Mouse (Mus musculus) kidney, postnatal 0 days (tissue): ENCODE results near the gene Sh3kbp1. TPM values are rescaled to one million over a fixed set of nuclear protein-coding genes. Genes with fewer than 3 reads are reported as not detected.
A peak's percentile ranks its signal among the peaks of the same experiment; 100 is the strongest.

Experiments used
- ATAC-seq: fragments of 200-750 bp; cut with Nextera tagmentation; replicated peaks from 2 replicates; pipeline ENCODE4 v1.8.0; 2017; ENCODE audit warnings: low read depth, moderate number of reproducible peaks, moderate TSS enrichment, moderate library complexity; ENCODE audit not compliant: low FRiP score
- DNase-seq: peaks from one replicate; pipeline ENCODE4 v3.0.0-alpha.2; 2016; ENCODE audit warnings: low spot score
- H3K27ac ChIP-seq: fragments of 300-500 bp; sonication (generic); 2 replicates; pipeline ENCODE4 v1.5.1; 2014; ENCODE audit warnings: mild to moderate bottlenecking
- H3K27me3 ChIP-seq: fragments of 300-500 bp; sonication (generic); 2 replicates; pipeline ENCODE4 v1.6.1; 2014; ENCODE audit warnings: low read length, mixed read lengths; ENCODE audit not compliant: insufficient read depth
- H3K36me3 ChIP-seq: fragments of 300-500 bp; sonication (generic); 2 replicates; pipeline ENCODE4 v1.6.1; 2014; ENCODE audit warnings: low read length, mixed read lengths; ENCODE audit not compliant: insufficient read depth
- H3K4me1 ChIP-seq: fragments of 300-500 bp; sonication (generic); replicated peaks from 2 replicates; pipeline ENCODE4 v1.6.1; 2014; ENCODE audit warnings: antibody characterized with exemption, low read length, mixed read lengths; ENCODE audit not compliant: insufficient read depth
- H3K4me2 ChIP-seq: fragments of 300-500 bp; sonication (generic); 2 replicates; pipeline ENCODE4 v1.6.1; 2014; ENCODE audit warnings: mild to moderate bottlenecking, low read length, moderate library complexity, mixed read lengths
- H3K4me3 ChIP-seq: fragments of 300-500 bp; sonication (generic); replicated peaks from 2 replicates; pipeline ENCODE4 v1.5.1; 2014; ENCODE audit warnings: low read depth, low read length
- H3K9ac ChIP-seq: fragments of 300-500 bp; sonication (generic); 2 replicates; pipeline ENCODE4 v1.6.1; 2014; ENCODE audit warnings: low read depth, low read length
- H3K9me3 ChIP-seq: fragments of 300-500 bp; sonication (generic); replicated peaks from 2 replicates; pipeline ENCODE4 v1.6.1; 2016; ENCODE audit warnings: low read length, inconsistent platforms, mixed read lengths
- CTCF ChIP-seq: IDR thresholded peaks from 2 replicates; pipeline ENCODE4 v1.5.1; 2016; ENCODE audit warnings: antibody characterized with exemption, low read depth, mild to moderate bottlenecking, moderate library complexity
- WGBS: fragments of 180-500 bp; shearing (Covaris S2); extraction: QIAGEN DNeasy Blood & Tissue Kit; methylation state at CpG from one replicate; pipeline ENCODE4 v1.1.7; 2014; 5-methylcytosine and 5-hydroxymethylcytosine counted together
- polyA plus RNA-seq: library from polyadenylated mRNA; unstranded; fragments of >200 nt; fragmentation: Nextera tagmentation; extraction: Ambion mirVana; gene quantifications from 2 replicates; pipeline ENCODE4 v1.2.1, GENCODE M21; 2015

The Sh3kbp1 gene
- polyA plus RNA-seq, 1 experiment from 2014 or later: 31.5 TPM

DNA sequence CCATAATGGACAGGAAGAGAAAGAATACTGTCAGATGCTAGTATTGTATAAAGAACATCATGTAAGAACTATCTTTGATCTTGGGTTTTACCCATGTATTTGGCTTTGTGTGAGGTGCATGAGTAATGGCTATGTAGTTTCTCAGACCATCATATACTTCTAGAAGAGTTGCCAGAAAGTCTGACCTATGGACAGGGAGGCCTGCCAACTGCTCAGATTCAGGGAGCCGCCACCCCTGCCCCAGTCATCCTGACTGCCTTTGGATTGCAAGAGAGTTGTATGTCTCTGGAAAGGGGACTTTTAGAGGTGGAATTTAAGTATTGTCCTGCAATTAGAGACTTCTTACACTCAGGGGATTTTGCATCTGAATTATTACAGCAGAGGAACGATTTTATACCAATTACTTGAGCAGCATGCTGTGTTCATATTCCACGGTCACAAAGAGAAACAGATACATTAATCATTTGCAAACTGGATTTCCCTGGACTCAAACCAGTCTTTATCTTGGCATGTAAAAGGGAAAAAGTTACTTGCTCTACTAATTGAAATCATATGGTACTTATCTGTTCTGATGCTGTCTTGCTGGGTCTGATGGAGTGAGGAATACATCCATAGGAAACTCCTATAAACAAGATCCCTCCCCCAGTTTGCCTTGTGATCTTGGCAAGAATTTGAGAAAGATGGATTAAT, 233.9 kb downstream of the Sh3kbp1 start:
- H3K27ac ChIP-seq: no peak overlapping the region
- 69% methylated on average over 3 of the region's 3 CpGs for WGBS
- H3K36me3 ChIP-seq: no peaks in the 10 kb centered on the region
- no peaks in the 10 kb centered on the region for H3K9me3 ChIP-seq
- TF ChIP-seq CTCF: no peak
- no peaks in the 10 kb centered on the region for H3K4me1 ChIP-seq
- no peak overlapping the region for H3K4me3 ChIP-seq
- H3K9ac ChIP-seq: no peak overlapping the region
- ATAC-seq (no peak), DNase-seq (peak; percentile 3)
- H3K4me2 ChIP-seq: no peak overlapping the region
- no peaks in the 10 kb centered on the region for H3K27me3 ChIP-seq

GRCm38 (mm10) chrX:159867660-159868059, 240.6 kb downstream of the Sh3kbp1 start:
- WGBS: 68% methylated on average over 3 of the region's 3 CpGs
- Histone ChIP-seq H3K9me3 (no peaks in the 10 kb centered on the region), H3K27me3 (no peaks in the 10 kb centered on the region), H3K4me3 (no peak overlapping the region), H3K4me2 (no peak overlapping the region), H3K36me3 (no peaks in the 10 kb centered on the region), H3K9ac (no peak overlapping the region), H3K4me1 (no peaks in the 10 kb centered on the region), H3K27ac (no peak overlapping the region)
- TF ChIP-seq CTCF: no peak
- DNase-seq (no peak), ATAC-seq (no peak)

- H3K27ac ChIP-seq: no peak overlapping the region
- no peak overlapping the region for H3K9ac ChIP-seq
- DNase-seq (peak; percentile 3), ATAC-seq (no peak)
- no peaks in the 10 kb centered on the region for H3K9me3 ChIP-seq
- no peaks in the 10 kb centered on the region for H3K36me3 ChIP-seq
- no peak overlapping the region for H3K4me2 ChIP-seq
- 78% methylated on average over 2 of the region's 2 CpGs for WGBS
- H3K27me3 ChIP-seq: no peaks in the 10 kb centered on the region
- H3K4me1 ChIP-seq: no peaks in the 10 kb centered on the region
- TF ChIP-seq CTCF: no peak
- H3K4me3 ChIP-seq: no peak overlapping the region
Observed at GRCm38 (mm10) chrX:159872521-159872920, 245.4 kb downstream of the Sh3kbp1 start.

GRCm38 (mm10) chrX:159877770-159878169, 250.7 kb downstream of the Sh3kbp1 start:
- Histone ChIP-seq H3K27me3 (no peaks in the 10 kb centered on the region), H3K36me3 (no peaks in the 10 kb centered on the region), H3K9me3 (no peaks in the 10 kb centered on the region), H3K4me1 (no peaks in the 10 kb centered on the region), H3K27ac (no peak overlapping the region), H3K4me2 (no peak overlapping the region), H3K9ac (no peak overlapping the region), H3K4me3 (no peak overlapping the region)
- no peak for DNase-seq
- no peak for ATAC-seq
- TF ChIP-seq CTCF: no peak
- WGBS: 81% methylated on average over 1 of the region's 1 CpGs

- Histone ChIP-seq H3K36me3 (no peaks in the 10 kb centered on the region), H3K4me1 (no peaks in the 10 kb centered on the region), H3K4me3 (no peak overlapping the region), H3K4me2 (no peak overlapping the region), H3K9ac (no peak overlapping the region), H3K9me3 (no peaks in the 10 kb centered on the region), H3K27me3 (no peaks in the 10 kb centered on the region), H3K27ac (no peak overlapping the region)
- WGBS: 63% methylated on average over 3 of the region's 3 CpGs
- DNase-seq (no peak), ATAC-seq (no peak)
- no peak for TF ChIP-seq CTCF
Observed at GRCm38 (mm10) chrX:159879455-159879854, 252.4 kb downstream of the Sh3kbp1 start.

GRCm38 (mm10) chrX:159881576-159881975, 254.5 kb downstream of the Sh3kbp1 start:
- Histone ChIP-seq H3K4me3 (no peak overlapping the region), H3K36me3 (no peaks in the 10 kb centered on the region), H3K4me2 (no peak overlapping the region), H3K9ac (no peak overlapping the region), H3K27me3 (no peaks in the 10 kb centered on the region), H3K4me1 (no peaks in the 10 kb centered on the region), H3K27ac (no peak overlapping the region), H3K9me3 (no peaks in the 10 kb centered on the region)
- ATAC-seq (no peak), DNase-seq (no peak)
- 73% methylated on average over 5 of the region's 5 CpGs for WGBS
- TF ChIP-seq CTCF: no peak

DNA sequence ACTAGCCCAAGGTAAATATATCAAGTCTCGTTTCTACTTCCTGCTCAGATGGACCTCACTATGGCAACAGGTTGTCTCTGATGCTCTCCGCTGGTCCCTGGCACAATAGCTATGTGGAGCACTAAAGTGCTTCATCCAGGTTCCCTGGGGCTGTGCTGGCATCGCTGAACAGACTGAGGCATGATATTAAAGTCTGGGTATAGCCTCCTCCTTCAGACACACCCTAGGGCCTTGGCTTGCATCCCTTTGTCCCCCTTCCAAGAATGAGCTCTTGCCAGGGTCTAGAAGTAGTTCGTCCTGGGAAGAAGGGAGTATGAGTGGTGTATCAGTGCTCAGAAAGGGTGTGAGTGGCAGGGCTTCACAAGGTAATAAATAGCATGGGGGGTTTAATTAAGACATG, 269.5 kb downstream of the Sh3kbp1 start:
- Histone ChIP-seq H3K36me3 (no peaks in the 10 kb centered on the region), H3K27me3 (no peaks in the 10 kb centered on the region), H3K9me3 (no peaks in the 10 kb centered on the region), H3K27ac (no peak overlapping the region), H3K4me3 (no peak overlapping the region), H3K9ac (no peak overlapping the region), H3K4me2 (no peak overlapping the region), H3K4me1 (no peaks in the 10 kb centered on the region)
- WGBS: 64% methylated on average over 4 of the region's 4 CpGs
- DNase-seq: no peak
- ATAC-seq: no peak
- TF ChIP-seq CTCF: no peak
